Mouse (Mus musculus) midbrain, embryonic 12.5 days (tissue): ENCODE data around the gene 9930021J03Rik. TPM values are rescaled to one million over a fixed set of nuclear protein-coding genes. Genes with fewer than 3 reads are reported as not detected.

ENCODE experiments used
- ATAC-seq: fragments of 200-750 bp; cut with Nextera tagmentation; 2 replicates; pipeline ENCODE4 v1.8.0; 2017; ENCODE audit warnings: low read depth, moderate TSS enrichment, moderate library complexity; ENCODE audit not compliant: low FRiP score
- H3K27ac ChIP-seq: fragments of 300-500 bp; sonication (generic); replicated peaks from 2 replicates; pipeline ENCODE4 v1.5.1; 2016; ENCODE audit warnings: mild to moderate bottlenecking
- H3K27me3 ChIP-seq: fragments of 300-500 bp; sonication (generic); 2 replicates; pipeline ENCODE4 v1.6.1; 2016; ENCODE audit warnings: mild to moderate bottlenecking
- H3K36me3 ChIP-seq: fragments of 300-500 bp; sonication (generic); 2 replicates; pipeline ENCODE4 v1.6.1; 2016
- H3K4me1 ChIP-seq: fragments of 300-500 bp; sonication (generic); 2 replicates; pipeline ENCODE4 v1.6.1; 2016
- H3K4me2 ChIP-seq: fragments of 300-500 bp; sonication (generic); replicated peaks from 2 replicates; pipeline ENCODE4 v1.6.1; 2016; ENCODE audit warnings: mild to moderate bottlenecking, moderate library complexity
- H3K4me3 ChIP-seq: fragments of 300-500 bp; sonication (generic); 2 replicates; pipeline ENCODE4 v1.5.1; 2016; ENCODE audit warnings: mild to moderate bottlenecking
- H3K9ac ChIP-seq: fragments of 300-500 bp; sonication (generic); replicated peaks from 2 replicates; pipeline ENCODE4 v1.6.1; 2016; ENCODE audit warnings: mild to moderate bottlenecking, moderate library complexity
- H3K9me3 ChIP-seq: fragments of 300-500 bp; sonication (generic); 2 replicates; pipeline ENCODE4 v1.6.1; 2016; ENCODE audit warnings: mild to moderate bottlenecking
- WGBS: fragments of 180-500 bp; shearing (Covaris S2); methylation state at CpG from one replicate; pipeline ENCODE4 v1.1.7; 2016; 5-methylcytosine and 5-hydroxymethylcytosine counted together
- polyA plus RNA-seq: library from polyadenylated mRNA; unstranded; fragments of >200 nt; fragmentation: Nextera tagmentation; extraction: Ambion mirVana; gene quantifications from 2 replicates; pipeline ENCODE4 v1.2.1, GENCODE M21; 2016

The 9930021J03Rik gene
- polyA plus RNA-seq, 1 experiment from 2014 or later, result 8.1 TPM

- H3K9me3 ChIP-seq, result no peaks in the 10 kb centered on the region
- H3K36me3 ChIP-seq, result no peaks in the 10 kb centered on the region
- no peak overlapping the region for H3K4me2 ChIP-seq
- H3K4me3 ChIP-seq, result no peak overlapping the region
- WGBS, result 94% methylated on average over 2 of the region's 2 CpGs
- no peak overlapping the region for H3K9ac ChIP-seq
- H3K27me3 ChIP-seq, result no peaks in the 10 kb centered on the region
- no peaks in the 10 kb centered on the region for H3K4me1 ChIP-seq
- no peak overlapping the region for H3K27ac ChIP-seq
- no peak for ATAC-seq
These were observed 25.1 kb upstream of the 9930021J03Rik start for GRCm38 (mm10) chr19:29830911-29831310.

GRCm38 (mm10) chr19:29828558-29828957, 22.8 kb upstream of the 9930021J03Rik start:
- Histone ChIP-seq H3K27ac (no peak overlapping the region), H3K9ac (no peak overlapping the region), H3K36me3 (no peaks in the 10 kb centered on the region), H3K27me3 (no peaks in the 10 kb centered on the region), H3K4me2 (no peak overlapping the region), H3K9me3 (no peaks in the 10 kb centered on the region), H3K4me3 (no peak overlapping the region), H3K4me1 (no peaks in the 10 kb centered on the region)
- ATAC-seq, result no peak
- WGBS, result 82% methylated on average over 5 of the region's 5 CpGs

- Histone ChIP-seq H3K36me3 (no peaks in the 10 kb centered on the region), H3K4me2 (no peak overlapping the region), H3K9me3 (no peaks in the 10 kb centered on the region), H3K4me1 (no peaks in the 10 kb centered on the region), H3K27ac (no peak overlapping the region), H3K9ac (no peak overlapping the region), H3K27me3 (no peaks in the 10 kb centered on the region), H3K4me3 (no peak overlapping the region)
- 64% methylated on average over 1 of the region's 1 CpGs for WGBS
- no peak for ATAC-seq
These were observed 20.9 kb upstream of the 9930021J03Rik start for GRCm38 (mm10) chr19:29826686-29827085.

GRCm38 (mm10) chr19:29825003-29825402, 19.2 kb upstream of the 9930021J03Rik start:
- Histone ChIP-seq H3K27me3 (no peaks in the 10 kb centered on the region), H3K4me3 (no peak overlapping the region), H3K36me3 (no peaks in the 10 kb centered on the region), H3K4me1 (no peaks in the 10 kb centered on the region), H3K9ac (no peak overlapping the region), H3K27ac (no peak overlapping the region), H3K9me3 (no peaks in the 10 kb centered on the region), H3K4me2 (no peak overlapping the region)
- ATAC-seq, result no peak
- WGBS, result 74% methylated on average over 2 of the region's 2 CpGs

GRCm38 (mm10) chr19:29824034-29824700, 18.4 kb upstream of the 9930021J03Rik start:
- no peaks in the 10 kb centered on the region for H3K9me3 ChIP-seq
- no peak overlapping the region for H3K9ac ChIP-seq
- H3K36me3 ChIP-seq, result no peaks in the 10 kb centered on the region
- H3K4me2 ChIP-seq, result no peak overlapping the region
- no peaks in the 10 kb centered on the region for H3K27me3 ChIP-seq
- ATAC-seq, result no peak
- no peaks in the 10 kb centered on the region for H3K4me1 ChIP-seq
- no peak overlapping the region for H3K27ac ChIP-seq
- no peak overlapping the region for H3K4me3 ChIP-seq
- WGBS, result 48% methylated on average over 6 of the region's 6 CpGs

GRCm38 (mm10) chr19:29823456-29824010, 17.7 kb upstream of the 9930021J03Rik start:
- H3K4me2 ChIP-seq, result no peak overlapping the region
- H3K4me3 ChIP-seq, result no peak overlapping the region
- H3K9me3 ChIP-seq, result no peaks in the 10 kb centered on the region
- H3K36me3 ChIP-seq, result no peaks in the 10 kb centered on the region
- no peaks in the 10 kb centered on the region for H3K4me1 ChIP-seq
- H3K9ac ChIP-seq, result no peak overlapping the region
- no peak overlapping the region for H3K27ac ChIP-seq
- 70% methylated on average over 12 of the region's 12 CpGs for WGBS
- no peaks in the 10 kb centered on the region for H3K27me3 ChIP-seq
- ATAC-seq, result no peak

GRCm38 (mm10) chr19:29820966-29821365, 15.2 kb upstream of the 9930021J03Rik start:
- ATAC-seq, result peak; percentile 52; the same call in 1 of the 2 replicates

GRCm38 (mm10) chr19:29812581-29813460, 7.0 kb upstream of the 9930021J03Rik start, which contains the start of gene Ranbp6:
Gene Ranbp6, minus strand, starts transcription at chr19:29812974.
- H3K36me3 ChIP-seq, result peaks cover 26% of the 10 kb centered on the region
- ATAC-seq, result peak; percentile 96
- H3K27me3 ChIP-seq, result no peaks in the 10 kb centered on the region
- H3K9ac ChIP-seq, result peak within 1 kb of the TSS; percentile 78
- H3K4me3 ChIP-seq, result peak within 1 kb of the TSS; percentile 83
- H3K4me1 ChIP-seq, result peaks cover 33% of the 10 kb centered on the region
- WGBS, result 1% methylated on average over 47 of the region's 47 CpGs
- peak within 1 kb of the TSS; percentile 67 for H3K4me2 ChIP-seq
- peak within 1 kb of the TSS; percentile 54 for H3K27ac ChIP-seq
- no peaks in the 10 kb centered on the region for H3K9me3 ChIP-seq

More at GRCm38 (mm10) chr19:29820966-29821365, 15.2 kb upstream of the 9930021J03Rik start:
- Histone ChIP-seq H3K27ac (no peak overlapping the region), H3K4me1 (no peaks in the 10 kb centered on the region), H3K9me3 (no peaks in the 10 kb centered on the region), H3K4me2 (no peak overlapping the region), H3K36me3 (no peaks in the 10 kb centered on the region), H3K27me3 (no peaks in the 10 kb centered on the region), H3K4me3 (no peak overlapping the region), H3K9ac (no peak overlapping the region)

- H3K4me3 ChIP-seq, result no peak overlapping the region
- H3K4me1 ChIP-seq, result peaks cover 33% of the 10 kb centered on the region
- peaks cover 26% of the 10 kb centered on the region for H3K36me3 ChIP-seq
- no peaks in the 10 kb centered on the region for H3K27me3 ChIP-seq
- no peak overlapping the region for H3K4me2 ChIP-seq
- ATAC-seq, result no peak
- H3K9me3 ChIP-seq, result no peaks in the 10 kb centered on the region
- no peak overlapping the region for H3K9ac ChIP-seq
- H3K27ac ChIP-seq, result no peak overlapping the region
- 94% methylated on average over 5 of the region's 5 CpGs for WGBS
These were observed 4.2 kb upstream of the 9930021J03Rik start for GRCm38 (mm10) chr19:29810022-29810421.

GRCm38 (mm10) chr19:29805101-29805916, 480 bp downstream of the 9930021J03Rik start:
- Histone ChIP-seq H3K27me3 (no peaks in the 10 kb centered on the region), H3K27ac (peak overlapping the region; percentile 97), H3K36me3 (peaks cover 16% of the 10 kb centered on the region), H3K4me1 (peaks cover 24% of the 10 kb centered on the region), H3K4me3 (peak overlapping the region; percentile 96), H3K9ac (peak overlapping the region; percentile 94), H3K9me3 (no peaks in the 10 kb centered on the region), H3K4me2 (peak overlapping the region; percentile 92)
- WGBS, result under 1% methylated on average over 63 of the region's 72 CpGs
- peak; percentile 38 for ATAC-seq

- H3K4me3 ChIP-seq, result peak overlapping the region; percentile 32
- peaks cover 14% of the 10 kb centered on the region for H3K4me1 ChIP-seq
- WGBS, result 43% methylated on average over 3 of the region's 3 CpGs
- no peaks in the 10 kb centered on the region for H3K9me3 ChIP-seq
- H3K36me3 ChIP-seq, result peaks cover 3% of the 10 kb centered on the region; the same call in 1 of the 2 replicates
- no peak overlapping the region; the same call in 1 of the 2 replicates for H3K9ac ChIP-seq
- no peak overlapping the region for H3K27ac ChIP-seq
- no peak for ATAC-seq
- H3K4me2 ChIP-seq, result peak overlapping the region; percentile 92
- no peaks in the 10 kb centered on the region for H3K27me3 ChIP-seq
These were observed 1.8 kb downstream of the 9930021J03Rik start for GRCm38 (mm10) chr19:29803946-29804345.
